Mouse (Mus musculus): Measurements from ENCODE around the gene Tgfbr2. TPM values are rescaled to one million over a fixed set of nuclear protein-coding genes. Genes with fewer than 3 reads are reported as not detected.

The Tgfbr2 gene
- polyA plus RNA-seq, 1 experiment from 2014 or later, result 8.4 TPM

DNA sequence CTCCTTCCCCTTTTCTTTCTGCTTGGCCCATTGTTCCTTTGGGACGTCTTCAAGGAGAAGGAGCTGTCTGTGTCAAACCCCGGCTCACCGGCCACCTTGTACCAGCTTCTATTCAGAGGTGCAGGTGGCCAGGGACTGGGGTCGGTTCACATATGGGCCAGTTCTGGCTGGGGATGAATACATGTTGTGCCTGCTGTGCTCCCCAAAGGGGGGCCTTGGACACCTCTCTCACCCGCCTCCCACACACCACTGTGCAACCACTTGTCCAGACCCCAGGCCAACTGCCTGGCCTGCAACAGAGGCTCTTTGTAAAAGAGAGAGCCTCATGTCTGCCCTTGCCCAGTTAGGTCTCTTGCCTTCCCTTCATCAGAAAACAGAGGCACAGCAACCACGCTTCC, 75.6 kb downstream of the Tgfbr2 start:
- Histone ChIP-seq H3K4me3 (ENCODE audit: low read length) (no peak overlapping the region), H3K4me2 (ENCODE audit: low read length) (no peak overlapping the region), H3K27me3 (replicated peaks; ENCODE audit: control insufficient read depth, insufficient read depth, low read length) (no peaks in the 10 kb centered on the region), H3K36me3 (ENCODE audit: control insufficient read depth, insufficient read depth, low read length) (no peaks in the 10 kb centered on the region), H3K9me3 (ENCODE audit: control insufficient read depth, low read length) (no peaks in the 10 kb centered on the region), H3K27ac (ENCODE audit: low read depth, low read length) (no peak overlapping the region), H3K9ac (ENCODE audit: low read depth, low read length) (no peak overlapping the region), H3K4me1 (ENCODE audit: control insufficient read depth, insufficient read depth, low read depth, low read length) (peaks cover 3% of the 10 kb centered on the region; the same call in 1 of the 2 replicates)
- 72% methylated on average over 6 of the region's 6 CpGs for WGBS
- peak; percentile 48; the same call in 1 of the 2 replicates for ATAC-seq

DNA sequence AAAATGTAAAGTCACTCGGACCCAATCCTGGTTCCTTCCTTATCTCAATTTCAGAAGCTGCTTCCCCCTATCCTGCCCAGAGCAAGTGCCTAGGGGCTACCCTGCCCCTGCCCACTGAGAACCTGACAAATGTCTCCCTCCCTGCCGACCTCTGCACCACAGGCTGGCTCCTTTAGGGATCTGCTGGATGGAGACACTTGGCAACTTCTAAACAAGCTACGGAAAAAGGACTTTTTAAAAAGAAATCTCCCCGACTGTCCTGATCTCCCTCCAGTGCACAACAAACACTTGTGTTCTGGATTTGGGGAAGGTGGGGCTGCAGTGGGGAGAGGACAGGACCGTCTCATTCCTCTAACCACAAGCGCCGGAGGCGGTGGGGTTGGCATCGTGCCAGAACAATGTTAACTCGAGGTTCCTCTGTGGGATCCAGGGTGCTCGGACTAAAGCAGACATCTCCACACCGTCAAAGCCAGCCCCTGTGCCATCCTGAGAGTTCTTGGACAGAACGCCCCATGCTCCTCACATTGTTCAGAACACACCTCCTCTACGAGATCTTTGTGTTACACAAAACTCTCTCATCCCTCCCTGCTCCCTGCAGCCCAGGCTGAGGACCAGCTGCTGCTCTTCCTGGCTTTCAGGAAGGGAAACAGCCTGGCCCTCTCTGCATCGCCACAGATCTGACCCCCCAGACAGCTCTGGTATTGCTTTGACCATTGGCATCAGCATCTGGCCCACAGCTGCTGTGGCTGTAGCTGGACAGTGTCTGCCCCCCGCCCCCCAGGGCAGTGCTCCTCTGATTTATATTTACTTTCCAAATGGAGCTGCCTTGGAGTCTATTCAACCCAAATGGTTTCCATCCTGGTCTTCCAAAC, 76.2 kb downstream of the Tgfbr2 start:
- Histone ChIP-seq H3K27me3 (replicated peaks; ENCODE audit: control insufficient read depth, insufficient read depth, low read length) (no peaks in the 10 kb centered on the region), H3K36me3 (ENCODE audit: control insufficient read depth, insufficient read depth, low read length) (no peaks in the 10 kb centered on the region), H3K9ac (ENCODE audit: low read depth, low read length) (no peak overlapping the region), H3K9me3 (ENCODE audit: control insufficient read depth, low read length) (no peaks in the 10 kb centered on the region), H3K4me3 (ENCODE audit: low read length) (no peak overlapping the region), H3K4me1 (ENCODE audit: control insufficient read depth, insufficient read depth, low read depth, low read length) (peaks cover 3% of the 10 kb centered on the region; the same call in 1 of the 2 replicates), H3K27ac (ENCODE audit: low read depth, low read length) (no peak overlapping the region), H3K4me2 (ENCODE audit: low read length) (no peak overlapping the region)
- no peak for ATAC-seq
- 53% methylated on average over 16 of the region's 16 CpGs for whole genome bisulfite sequencing

DNA sequence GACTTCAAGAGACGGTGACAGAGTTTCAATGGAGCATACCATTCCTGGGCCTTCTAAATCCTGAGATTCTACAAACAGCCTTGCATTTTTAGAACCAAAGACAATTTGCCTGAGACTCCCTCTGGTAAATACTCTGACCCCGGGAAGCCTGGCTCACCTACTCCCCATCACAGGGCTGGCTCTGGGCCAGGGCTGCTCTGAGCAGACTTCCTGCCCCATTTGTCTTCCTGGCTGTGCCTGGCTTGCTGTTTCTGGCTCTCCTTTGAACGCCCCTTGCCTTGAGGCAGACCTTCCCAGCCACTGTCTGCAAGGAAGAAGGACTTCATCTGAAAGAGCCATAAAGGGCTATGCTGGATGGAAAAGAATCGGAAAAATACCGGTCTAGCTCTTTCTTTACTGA, 83.2 kb downstream of the Tgfbr2 start:
- Histone ChIP-seq H3K4me3 (ENCODE audit: low read length) (no peak overlapping the region), H3K4me2 (ENCODE audit: low read length) (no peak overlapping the region), H3K4me1 (ENCODE audit: control insufficient read depth, insufficient read depth, low read depth, low read length) (peaks cover 6% of the 10 kb centered on the region; the same call in 1 of the 2 replicates), H3K9ac (ENCODE audit: low read depth, low read length) (no peak overlapping the region), H3K27me3 (replicated peaks; ENCODE audit: control insufficient read depth, insufficient read depth, low read length) (no peaks in the 10 kb centered on the region), H3K36me3 (ENCODE audit: control insufficient read depth, insufficient read depth, low read length) (no peaks in the 10 kb centered on the region), H3K9me3 (ENCODE audit: control insufficient read depth, low read length) (no peaks in the 10 kb centered on the region), H3K27ac (ENCODE audit: low read depth, low read length) (no peak overlapping the region)
- ATAC-seq, result no peak
- 58% methylated on average over 5 of the region's 5 CpGs for WGBS

DNA sequence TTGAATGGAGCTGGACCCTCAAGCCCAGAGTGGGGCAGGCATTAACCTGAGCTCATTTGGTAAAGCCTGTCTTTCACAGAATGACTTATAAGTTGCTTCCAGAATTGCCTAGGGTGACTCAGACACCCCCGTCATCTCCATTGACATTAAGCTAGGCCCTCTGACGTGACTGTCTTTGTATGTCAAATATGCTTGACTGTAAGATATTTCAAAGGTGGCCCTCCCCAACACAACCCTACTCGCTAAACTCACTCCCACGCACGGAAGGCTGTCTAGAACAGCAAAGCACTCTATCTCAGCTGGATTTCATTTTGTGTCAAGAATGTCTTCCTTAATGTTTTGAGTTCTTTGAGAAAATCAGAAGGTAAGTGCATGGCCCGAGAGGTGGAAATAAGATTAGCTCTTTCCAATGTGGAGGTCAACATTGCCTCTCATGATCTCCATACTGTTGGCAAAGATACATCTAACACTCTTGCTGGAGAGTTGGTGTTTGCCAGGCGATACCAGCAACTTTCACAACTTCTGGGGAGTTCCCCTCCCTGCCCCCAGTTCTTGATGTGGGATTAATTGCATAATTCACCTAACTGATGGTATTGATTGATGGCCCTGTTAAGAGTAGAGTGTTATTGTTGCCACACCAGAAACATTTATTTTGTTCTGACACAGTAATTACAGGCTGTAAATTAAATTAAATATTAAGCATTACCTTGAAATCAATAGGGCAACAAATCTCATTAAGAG, 83.9 kb downstream of the Tgfbr2 start:
- Histone ChIP-seq H3K27me3 (replicated peaks; ENCODE audit: control insufficient read depth, insufficient read depth, low read length) (no peaks in the 10 kb centered on the region), H3K4me1 (ENCODE audit: control insufficient read depth, insufficient read depth, low read depth, low read length) (peaks cover 6% of the 10 kb centered on the region; the same call in 1 of the 2 replicates), H3K9me3 (ENCODE audit: control insufficient read depth, low read length) (no peaks in the 10 kb centered on the region), H3K36me3 (ENCODE audit: control insufficient read depth, insufficient read depth, low read length) (no peaks in the 10 kb centered on the region), H3K4me2 (ENCODE audit: low read length) (no peak overlapping the region), H3K27ac (ENCODE audit: low read depth, low read length) (no peak overlapping the region), H3K4me3 (ENCODE audit: low read length) (no peak overlapping the region), H3K9ac (ENCODE audit: low read depth, low read length) (no peak overlapping the region)
- no peak for ATAC-seq
- 89% methylated on average over 7 of the region's 7 CpGs for WGBS

DNA sequence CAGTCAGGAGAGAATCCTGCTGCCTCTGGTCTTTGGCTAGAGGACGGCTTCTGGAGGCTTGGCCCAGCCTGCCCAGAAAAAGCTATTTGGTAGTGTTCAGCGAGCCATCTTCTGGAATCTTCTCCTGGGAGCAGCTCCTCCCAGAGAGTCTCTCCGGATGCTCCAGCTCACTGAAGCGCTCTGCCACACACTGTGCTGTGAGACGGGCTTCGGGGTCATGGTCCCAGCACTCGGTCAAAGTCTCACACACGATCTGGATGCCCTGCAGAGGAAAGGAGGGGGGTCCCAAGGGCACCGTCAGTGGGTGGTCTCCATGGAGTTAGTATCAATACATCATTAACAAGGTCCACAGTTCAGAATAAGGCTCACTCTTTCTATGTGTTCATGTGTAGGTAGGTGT, 84.9 kb downstream of the Tgfbr2 start:
- no peak for ATAC-seq
- H3K9ac ChIP-seq (ENCODE audit: low read depth, low read length), result no peak overlapping the region
- no peaks in the 10 kb centered on the region for H3K9me3 ChIP-seq (ENCODE audit: control insufficient read depth, low read length)
- H3K27me3 ChIP-seq (replicated peaks; ENCODE audit: control insufficient read depth, insufficient read depth, low read length), result no peaks in the 10 kb centered on the region
- no peaks in the 10 kb centered on the region for H3K36me3 ChIP-seq (ENCODE audit: control insufficient read depth, insufficient read depth, low read length)
- H3K4me3 ChIP-seq (ENCODE audit: low read length), result no peak overlapping the region
- H3K4me1 ChIP-seq (ENCODE audit: control insufficient read depth, insufficient read depth, low read depth, low read length), result peaks cover 6% of the 10 kb centered on the region; the same call in 1 of the 2 replicates
- WGBS, result 85% methylated on average over 9 of the region's 9 CpGs
- H3K27ac ChIP-seq (ENCODE audit: low read depth, low read length), result no peak overlapping the region
- no peak overlapping the region for H3K4me2 ChIP-seq (ENCODE audit: low read length)

DNA sequence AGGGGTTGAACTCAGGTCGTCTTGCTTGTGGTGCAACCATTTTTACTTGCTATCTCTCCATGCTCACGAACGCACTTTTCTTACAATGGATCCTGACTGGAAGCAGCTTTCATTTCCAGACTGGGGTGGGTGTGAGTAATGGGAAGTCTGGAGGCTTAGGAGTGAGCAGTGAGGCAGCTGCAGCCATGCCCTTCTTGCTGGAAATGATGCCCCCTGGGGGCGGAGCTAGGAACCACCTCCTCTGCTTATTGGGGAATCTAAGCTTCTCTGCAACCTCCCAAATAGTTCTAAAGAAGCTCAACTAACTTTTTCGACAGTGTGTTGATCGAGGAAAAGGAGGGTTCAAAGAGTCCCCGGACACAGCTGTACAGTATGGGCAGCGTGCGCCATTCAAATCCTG, 86.2 kb downstream of the Tgfbr2 start:
- Histone ChIP-seq H3K9me3 (ENCODE audit: control insufficient read depth, low read length) (no peaks in the 10 kb centered on the region), H3K4me1 (ENCODE audit: control insufficient read depth, insufficient read depth, low read depth, low read length) (peaks cover 6% of the 10 kb centered on the region; the same call in 1 of the 2 replicates), H3K27me3 (replicated peaks; ENCODE audit: control insufficient read depth, insufficient read depth, low read length) (no peaks in the 10 kb centered on the region), H3K36me3 (ENCODE audit: control insufficient read depth, insufficient read depth, low read length) (no peaks in the 10 kb centered on the region), H3K4me3 (ENCODE audit: low read length) (no peak overlapping the region), H3K9ac (ENCODE audit: low read depth, low read length) (no peak overlapping the region), H3K4me2 (ENCODE audit: low read length) (no peak overlapping the region), H3K27ac (ENCODE audit: low read depth, low read length) (no peak overlapping the region)
- ATAC-seq, result no peak
- 82% methylated on average over 9 of the region's 9 CpGs for WGBS

DNA sequence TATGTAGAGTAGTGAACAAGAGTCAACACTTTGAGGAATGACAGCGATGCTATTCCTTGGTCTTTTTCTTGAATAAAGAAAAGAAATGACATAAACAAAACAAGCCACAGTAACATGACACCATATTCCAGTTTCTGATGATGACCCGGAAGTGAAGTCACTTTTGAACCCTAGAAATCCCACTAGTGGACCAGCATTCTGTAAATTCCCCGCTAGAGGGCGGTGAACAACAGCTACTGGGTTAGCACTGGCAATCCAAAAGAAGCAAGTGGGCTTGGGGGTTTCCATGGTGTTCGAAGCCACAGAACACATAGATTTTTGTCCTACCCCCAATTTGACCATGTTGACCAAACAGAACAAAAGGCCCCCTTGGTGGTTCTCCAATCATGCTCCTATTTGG, 87.3 kb downstream of the Tgfbr2 start:
- Histone ChIP-seq H3K36me3 (ENCODE audit: control insufficient read depth, insufficient read depth, low read length) (no peaks in the 10 kb centered on the region), H3K9me3 (ENCODE audit: control insufficient read depth, low read length) (no peaks in the 10 kb centered on the region), H3K4me3 (ENCODE audit: low read length) (no peak overlapping the region), H3K4me1 (ENCODE audit: control insufficient read depth, insufficient read depth, low read depth, low read length) (peaks cover 6% of the 10 kb centered on the region; the same call in 1 of the 2 replicates), H3K27me3 (replicated peaks; ENCODE audit: control insufficient read depth, insufficient read depth, low read length) (no peaks in the 10 kb centered on the region), H3K27ac (ENCODE audit: low read depth, low read length) (no peak overlapping the region), H3K9ac (ENCODE audit: low read depth, low read length) (no peak overlapping the region), H3K4me2 (ENCODE audit: low read length) (no peak overlapping the region)
- no peak for ATAC-seq
- WGBS, result 35% methylated on average over 5 of the region's 5 CpGs

DNA sequence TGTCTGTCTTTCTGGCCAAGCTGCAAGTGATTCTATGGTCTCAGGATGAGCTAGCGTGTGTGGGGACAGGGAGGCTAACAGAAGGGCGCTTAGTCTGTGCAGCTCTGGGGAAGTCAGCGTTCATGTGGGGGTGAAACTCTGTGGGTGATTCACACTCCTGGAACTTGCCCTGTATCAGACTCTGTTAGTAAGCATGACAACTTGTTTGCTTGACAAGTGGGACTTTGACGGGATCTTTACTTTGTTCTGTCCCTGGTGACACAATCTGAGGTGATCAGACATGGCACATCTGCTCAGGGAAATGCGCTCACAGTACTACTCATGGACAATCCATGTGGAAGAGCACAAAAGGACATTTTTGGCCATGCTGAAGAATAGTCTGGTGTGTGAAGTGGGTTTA, 87.9 kb downstream of the Tgfbr2 start:
- Histone ChIP-seq H3K4me2 (ENCODE audit: low read length) (no peak overlapping the region), H3K4me1 (ENCODE audit: control insufficient read depth, insufficient read depth, low read depth, low read length) (peaks cover 4% of the 10 kb centered on the region; the same call in 1 of the 2 replicates), H3K27ac (ENCODE audit: low read depth, low read length) (no peak overlapping the region), H3K9me3 (ENCODE audit: control insufficient read depth, low read length) (no peaks in the 10 kb centered on the region), H3K4me3 (ENCODE audit: low read length) (no peak overlapping the region), H3K9ac (ENCODE audit: low read depth, low read length) (no peak overlapping the region), H3K27me3 (replicated peaks; ENCODE audit: control insufficient read depth, insufficient read depth, low read length) (no peaks in the 10 kb centered on the region), H3K36me3 (ENCODE audit: control insufficient read depth, insufficient read depth, low read length) (no peaks in the 10 kb centered on the region)
- 91% methylated on average over 5 of the region's 5 CpGs for WGBS
- ATAC-seq, result no peak

DNA sequence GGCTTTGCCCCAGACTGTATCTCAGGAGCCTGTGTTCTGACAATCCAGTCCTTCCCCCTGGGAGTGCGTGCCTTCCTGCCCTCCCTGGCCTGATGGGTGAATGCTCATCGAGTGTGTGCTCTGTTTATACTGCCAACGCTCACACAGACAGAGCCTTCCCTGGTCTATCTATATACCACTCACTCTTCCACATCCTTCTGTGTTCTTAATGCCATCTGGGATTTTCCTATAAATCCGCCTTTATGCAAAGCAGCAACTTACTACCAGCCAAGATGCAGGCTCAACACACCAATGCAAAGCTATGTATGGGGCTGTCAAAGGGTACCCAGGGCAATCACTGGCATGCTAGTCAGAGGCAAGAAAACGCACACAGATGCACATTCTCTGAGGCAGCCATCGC, 89.2 kb downstream of the Tgfbr2 start:
- Histone ChIP-seq H3K27ac (ENCODE audit: low read depth, low read length) (no peak overlapping the region), H3K9me3 (ENCODE audit: control insufficient read depth, low read length) (no peaks in the 10 kb centered on the region), H3K9ac (ENCODE audit: low read depth, low read length) (no peak overlapping the region), H3K4me3 (ENCODE audit: low read length) (no peak overlapping the region), H3K27me3 (replicated peaks; ENCODE audit: control insufficient read depth, insufficient read depth, low read length) (no peaks in the 10 kb centered on the region), H3K4me2 (ENCODE audit: low read length) (no peak overlapping the region), H3K36me3 (ENCODE audit: control insufficient read depth, insufficient read depth, low read length) (no peaks in the 10 kb centered on the region), H3K4me1 (ENCODE audit: control insufficient read depth, insufficient read depth, low read depth, low read length) (no peaks in the 10 kb centered on the region; the same call in 1 of the 2 replicates)
- no peak for ATAC-seq
- WGBS, result 89% methylated on average over 6 of the region's 6 CpGs

Data from hindbrain, embryonic 16.5 days (tissue).